Mouse (Mus musculus) R1 (cell line): ENCODE measurements around the gene Ift88.

ENCODE experiments used
- DNase-seq: peaks from one replicate; pipeline ENCODE4 v3.0.0-alpha.2; 2018; ENCODE audit warnings: low read depth, low spot score

The Ift88 gene

DNA sequence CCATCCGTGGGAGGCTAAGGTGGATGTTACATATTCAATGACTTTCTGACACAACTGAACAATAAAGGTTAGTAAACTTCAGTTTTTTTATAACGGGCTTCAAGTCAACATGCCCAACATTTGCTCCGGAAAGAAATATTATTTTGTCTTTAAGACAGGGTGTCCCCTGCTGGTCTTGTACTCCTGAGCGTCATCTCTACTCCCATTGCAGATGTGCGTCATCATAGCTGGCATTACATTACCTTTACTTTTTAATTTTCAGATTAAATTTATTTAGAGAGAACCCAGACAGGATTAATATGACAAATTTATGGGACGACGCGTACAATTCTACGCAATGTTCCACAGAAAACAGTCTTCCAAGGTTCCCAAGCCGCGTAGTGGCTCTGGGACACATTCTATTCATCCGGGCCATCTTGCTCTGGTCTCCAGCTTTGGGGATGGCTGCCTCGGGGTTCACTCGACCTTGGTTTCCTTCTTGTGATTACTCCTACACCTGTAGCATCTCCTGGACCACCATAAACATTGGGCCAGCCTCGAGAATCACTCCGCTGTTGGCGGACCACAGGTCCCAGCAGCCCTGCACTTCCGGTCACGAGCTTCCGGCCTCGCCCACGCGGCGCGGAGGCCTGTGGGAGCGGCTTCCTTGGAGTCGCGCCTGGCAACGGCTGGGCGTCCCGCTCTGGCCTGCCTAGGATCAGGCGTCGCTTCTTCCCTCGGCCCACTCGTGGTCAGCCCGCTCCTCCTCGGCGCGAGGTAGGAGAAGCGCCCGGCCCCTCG is at the start of gene Ift88:
Gene Ift88, plus strand, starts transcription at position 631 of the 780 bp plus-strand sequence.
- peak; percentile 84 for DNase-seq

DNA sequence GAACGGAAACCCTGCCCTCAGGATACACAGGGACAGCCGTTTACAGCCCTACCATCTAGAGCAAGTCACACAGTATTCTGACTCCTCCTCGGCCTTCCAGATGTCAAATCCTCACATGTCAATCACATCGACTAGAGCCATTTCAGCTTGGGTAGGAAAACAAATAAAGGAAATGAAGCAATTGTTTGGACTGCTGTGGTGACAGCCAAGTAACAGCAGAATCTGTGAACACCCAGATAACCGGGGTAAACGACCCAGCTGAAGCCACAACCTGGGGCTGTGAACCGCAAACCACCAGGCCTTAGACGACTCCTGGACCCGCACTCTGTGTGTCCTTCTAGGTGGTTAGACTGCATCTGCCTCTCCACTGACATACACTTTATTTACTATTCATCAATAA is 48.7 kb upstream of the Ift88 start:
- DNase-seq: no peak

DNA sequence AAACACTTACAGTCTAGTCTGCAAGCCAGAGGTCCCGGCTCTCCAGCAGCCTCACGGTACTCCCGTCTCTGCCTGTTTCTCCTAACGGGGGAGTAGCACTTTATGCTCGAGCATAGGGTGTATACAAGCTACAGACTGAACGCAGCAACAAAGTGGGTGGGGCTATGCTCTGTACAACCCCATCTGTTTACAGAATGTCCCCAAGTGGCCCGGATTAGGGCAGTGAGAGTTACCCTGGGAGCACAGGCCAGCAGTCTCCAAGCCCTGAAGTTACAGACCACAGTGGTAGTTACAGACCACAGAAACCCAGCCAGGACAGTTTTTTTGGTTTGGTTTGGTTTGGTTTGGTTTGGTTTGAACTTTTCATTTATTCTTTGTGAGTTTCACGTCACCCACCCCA is 47.8 kb upstream of the Ift88 start:
- no peak for DNase-seq

DNA sequence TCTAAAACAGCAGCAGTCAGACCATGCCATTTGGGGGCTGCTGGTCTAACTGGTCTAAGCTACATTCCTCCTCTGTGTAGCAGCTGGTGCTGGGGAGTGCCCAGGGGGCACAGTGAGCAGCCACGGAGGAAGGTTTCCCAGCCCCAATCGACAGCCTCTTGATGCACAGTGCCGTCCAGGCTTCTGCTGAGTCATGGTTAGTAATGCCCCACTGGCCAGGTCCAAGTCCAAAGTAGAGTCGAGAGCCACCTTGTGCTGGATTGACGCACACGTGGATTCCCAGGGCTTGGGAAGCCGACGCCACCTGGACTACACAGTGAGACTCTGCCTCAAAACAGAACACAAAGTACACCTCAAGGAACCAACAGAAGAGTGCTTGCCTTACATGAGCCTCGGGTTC is 46.9 kb upstream of the Ift88 start:
- DNase-seq: no peak

DNA sequence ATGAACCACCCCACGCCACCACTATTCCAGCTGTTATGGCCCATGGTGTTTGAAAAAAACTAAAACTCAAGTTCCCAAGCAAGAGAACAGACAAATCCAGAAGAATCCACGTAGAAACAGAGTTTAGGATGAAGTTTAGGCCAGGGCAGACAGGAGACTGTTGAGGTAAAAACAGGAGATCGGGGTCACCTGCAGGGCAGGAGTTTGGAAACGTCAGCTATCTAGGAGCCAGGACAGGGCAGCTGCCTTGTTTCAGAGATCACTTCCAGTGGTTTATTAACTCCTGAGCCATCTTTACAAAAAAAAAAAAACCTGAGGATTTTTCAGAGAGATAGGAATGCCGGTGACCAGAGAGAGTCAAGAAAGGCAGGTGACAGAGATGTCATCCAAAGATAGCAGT is 46.3 kb upstream of the Ift88 start:
- DNase-seq: no peak

DNA sequence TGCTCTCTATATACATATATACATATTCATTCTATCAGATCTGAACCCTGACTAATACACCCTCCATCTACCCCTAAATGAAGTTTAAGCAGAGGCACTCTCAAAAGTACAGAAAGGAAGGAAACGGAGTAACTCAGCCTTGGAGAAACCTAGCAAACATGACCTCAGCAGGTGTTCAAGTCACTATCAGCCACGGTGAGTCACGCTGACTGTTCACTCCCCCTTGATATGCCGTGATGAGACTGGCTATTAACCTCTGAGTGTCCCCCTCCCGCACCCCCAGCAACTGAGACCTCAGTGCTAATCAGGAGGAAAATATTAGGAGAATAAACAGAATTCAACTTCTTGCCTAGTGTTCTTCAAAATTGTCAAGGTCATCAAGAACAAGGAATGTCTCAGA is 38.2 kb upstream of the Ift88 start:
- no peak for DNase-seq

DNA sequence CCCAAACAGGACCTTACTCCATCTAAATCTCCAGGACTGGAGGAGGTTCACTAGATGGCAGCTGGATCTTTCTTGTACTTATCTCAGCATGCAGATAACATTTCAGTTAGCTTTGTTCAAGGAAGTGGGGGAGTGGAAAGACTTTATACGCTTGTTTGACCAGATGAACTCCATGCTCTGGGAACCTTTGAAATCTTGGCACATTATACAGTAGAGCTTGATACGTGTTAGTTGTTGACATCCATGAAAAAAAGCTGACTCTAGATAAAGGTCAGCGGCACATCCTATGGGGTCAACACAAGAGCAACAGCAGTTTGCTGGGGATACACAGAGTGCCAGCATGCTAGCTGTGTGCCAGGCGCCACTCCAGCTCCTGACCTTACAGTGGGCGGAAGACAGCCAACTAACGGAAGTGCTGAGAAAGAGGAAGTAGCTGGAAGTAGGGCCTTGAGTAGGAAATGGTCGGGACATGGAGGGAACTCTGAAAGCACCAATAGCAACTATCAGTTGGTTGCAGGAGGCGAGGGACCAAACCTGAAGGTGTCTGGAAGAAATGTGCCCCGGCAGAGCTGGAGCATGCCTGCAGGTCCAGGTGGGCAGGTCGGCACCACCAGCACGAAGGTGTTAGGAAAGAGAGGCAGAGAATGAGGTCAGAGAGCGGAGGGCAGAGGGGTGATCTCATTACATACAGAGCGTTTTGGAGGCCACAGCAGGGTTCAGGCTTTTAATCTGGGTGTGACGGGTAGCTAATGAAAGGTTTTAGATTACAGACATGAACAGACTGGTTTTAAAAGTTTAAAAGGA is 36.9 kb upstream of the Ift88 start:
- no peak for DNase-seq

DNA sequence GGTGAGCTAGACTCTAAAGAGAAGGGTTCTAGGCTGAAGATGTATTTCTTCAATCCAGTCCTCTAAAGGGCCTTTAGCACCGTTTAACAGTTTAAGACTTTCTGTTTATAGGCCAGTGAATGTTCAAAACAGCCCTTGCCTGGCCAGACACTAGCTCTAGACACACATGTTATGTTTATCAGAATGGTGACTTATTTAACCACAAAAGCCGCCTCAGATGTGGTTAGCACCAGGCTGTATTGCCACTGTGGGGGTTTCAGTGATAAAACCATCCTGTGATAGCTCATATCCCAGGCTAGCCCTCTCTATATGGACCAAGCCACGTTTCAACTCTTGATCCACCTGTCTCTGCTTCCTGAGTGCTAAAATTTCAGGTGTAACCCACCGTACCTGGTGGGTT is 32.2 kb upstream of the Ift88 start:
- DNase-seq: no peak

DNA sequence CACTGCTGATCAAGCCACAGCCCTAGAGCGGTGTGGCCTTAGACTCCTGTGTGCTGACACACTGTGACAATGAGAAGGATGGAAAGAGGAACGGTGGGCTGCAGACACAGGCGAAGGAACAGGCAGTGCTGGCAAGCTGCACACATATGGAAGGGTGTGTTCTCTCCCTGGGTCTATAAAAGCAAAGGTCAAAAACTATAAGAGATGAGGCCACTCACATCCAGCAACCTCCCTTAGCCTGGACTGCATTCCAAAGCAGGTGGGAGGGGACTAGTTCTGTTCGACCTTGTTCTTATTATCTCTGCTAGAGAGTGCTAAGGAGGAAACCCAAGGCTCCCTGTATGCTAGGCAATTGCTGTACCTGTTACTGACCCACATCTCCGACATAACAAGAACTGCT is 31.6 kb upstream of the Ift88 start:
- DNase-seq: no peak

DNA sequence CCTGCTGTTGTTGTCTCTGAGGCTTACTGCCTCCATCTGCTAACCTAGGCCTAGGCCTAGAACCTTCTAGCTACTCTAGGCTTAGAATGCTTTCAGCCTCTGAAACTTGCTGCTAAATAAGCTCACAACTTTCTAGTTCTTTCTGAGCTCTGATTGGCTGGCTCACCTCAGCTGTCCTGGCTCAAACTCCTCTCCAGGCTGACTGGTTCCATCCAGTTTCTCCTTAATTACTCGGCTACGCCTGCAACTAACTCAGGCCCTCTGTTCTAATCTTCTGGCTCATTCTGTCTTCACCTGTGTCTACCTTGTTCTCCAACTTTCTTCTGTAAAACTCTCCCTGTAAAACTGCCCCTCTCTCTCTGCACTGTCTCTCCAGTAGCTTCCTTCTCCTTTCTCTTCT is 28.4 kb upstream of the Ift88 start:
- no peak for DNase-seq

DNA sequence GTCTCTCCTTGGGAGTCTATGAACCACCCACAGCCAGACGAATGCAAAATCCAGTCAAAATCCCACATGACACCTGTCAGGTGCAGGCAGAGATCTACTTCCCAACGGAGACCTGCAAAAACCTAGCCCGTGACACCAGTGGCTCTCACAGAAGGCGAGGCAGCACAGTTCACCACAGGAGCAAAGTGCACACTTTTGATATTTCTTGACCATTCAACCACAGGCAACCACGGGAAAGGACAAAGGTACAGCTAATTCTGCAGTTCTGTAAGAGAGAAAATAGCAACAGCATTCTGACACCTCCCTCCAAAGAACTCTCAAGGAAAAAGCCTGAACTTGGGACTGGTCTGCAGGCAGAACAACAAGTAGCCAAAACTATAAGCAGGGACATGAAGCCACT is 26.6 kb upstream of the Ift88 start:
- no peak for DNase-seq

DNA sequence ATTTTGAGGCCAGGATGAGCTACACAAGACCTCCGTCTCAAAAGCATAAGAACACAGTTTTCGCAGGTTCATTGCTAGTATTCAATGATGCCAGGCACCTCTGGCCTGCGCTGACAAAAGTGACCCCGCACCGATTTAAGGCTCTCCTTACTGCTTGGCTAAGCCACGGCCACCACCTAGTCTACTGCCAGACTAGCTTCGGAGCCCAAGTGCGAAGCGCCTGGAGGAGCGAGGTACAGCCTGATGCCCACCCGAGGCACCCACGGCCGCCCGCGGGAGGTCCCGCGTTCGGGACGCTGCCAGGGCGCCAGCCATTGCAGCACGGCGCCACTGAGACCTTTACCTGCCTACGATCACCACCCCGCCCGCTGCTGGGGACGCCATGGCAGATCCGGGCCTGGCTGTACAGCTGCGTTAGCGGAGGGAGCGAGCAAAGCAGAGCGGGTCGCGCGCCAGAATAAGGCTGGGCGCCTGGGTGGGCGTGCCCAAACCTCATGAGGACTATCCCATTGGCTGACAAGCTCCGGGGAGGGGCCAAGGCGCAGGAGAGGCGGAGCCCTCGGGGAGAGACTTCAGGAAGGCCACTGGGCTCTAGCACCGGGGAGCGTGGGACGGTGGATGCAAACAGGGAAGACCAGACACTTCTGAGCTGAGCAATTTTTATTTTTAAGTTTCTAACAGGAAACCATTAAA is 25.7 kb upstream of the Ift88 start, which contains the start of gene Cryl1:
Gene Cryl1, minus strand, starts transcription at position 465 of the 693 bp plus-strand sequence.
- peak; percentile 97 for DNase-seq

DNA sequence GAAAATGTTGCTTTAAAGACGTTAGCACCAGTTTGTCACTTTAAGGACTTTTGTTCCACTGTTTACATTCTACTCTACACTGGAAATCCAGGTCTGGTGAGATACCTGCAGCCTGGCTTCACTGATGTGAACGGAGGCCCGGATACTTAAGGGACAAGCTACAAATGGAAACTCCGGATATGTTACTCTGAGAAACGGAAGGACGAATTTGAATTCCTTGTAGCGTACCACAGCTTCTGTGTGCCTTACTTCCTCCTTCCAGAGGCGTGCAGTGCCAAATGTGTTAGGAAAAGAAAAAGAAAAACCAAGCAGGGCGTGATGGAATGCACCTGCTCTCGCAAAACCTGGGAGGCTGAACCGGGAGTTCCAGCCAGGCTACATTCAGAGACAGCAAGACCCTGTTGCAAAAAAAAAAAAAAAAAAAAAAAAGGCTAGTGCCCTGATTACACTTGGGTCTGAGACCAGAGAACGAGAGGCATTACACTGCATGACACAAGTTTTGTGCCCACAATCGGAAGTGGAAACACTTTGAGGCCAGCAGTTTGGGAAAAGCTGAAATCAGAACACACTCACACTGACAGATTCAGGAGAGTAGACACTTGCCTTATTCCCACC is 24.9 kb upstream of the Ift88 start:
- DNase-seq: peak; percentile 63

DNA sequence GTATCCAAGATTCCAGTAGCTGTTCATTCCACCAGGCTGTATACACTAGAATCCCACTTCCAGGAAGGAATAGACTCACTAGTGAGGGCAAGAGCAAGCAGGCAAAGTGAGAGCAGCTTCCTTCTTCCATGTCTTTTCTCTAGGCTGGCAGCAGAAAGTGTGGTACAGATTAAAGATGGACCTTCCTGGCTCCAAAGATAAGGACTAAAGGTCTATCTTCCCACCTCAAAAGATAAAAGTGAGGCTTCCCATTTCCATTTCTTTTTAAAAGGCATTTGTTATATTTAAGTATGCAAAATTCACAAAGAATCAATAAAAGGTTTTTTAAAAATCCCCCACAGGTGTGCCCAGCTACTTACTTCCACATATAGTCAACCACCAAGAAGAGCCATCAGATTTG is 21.0 kb upstream of the Ift88 start:
- DNase-seq: no peak

DNA sequence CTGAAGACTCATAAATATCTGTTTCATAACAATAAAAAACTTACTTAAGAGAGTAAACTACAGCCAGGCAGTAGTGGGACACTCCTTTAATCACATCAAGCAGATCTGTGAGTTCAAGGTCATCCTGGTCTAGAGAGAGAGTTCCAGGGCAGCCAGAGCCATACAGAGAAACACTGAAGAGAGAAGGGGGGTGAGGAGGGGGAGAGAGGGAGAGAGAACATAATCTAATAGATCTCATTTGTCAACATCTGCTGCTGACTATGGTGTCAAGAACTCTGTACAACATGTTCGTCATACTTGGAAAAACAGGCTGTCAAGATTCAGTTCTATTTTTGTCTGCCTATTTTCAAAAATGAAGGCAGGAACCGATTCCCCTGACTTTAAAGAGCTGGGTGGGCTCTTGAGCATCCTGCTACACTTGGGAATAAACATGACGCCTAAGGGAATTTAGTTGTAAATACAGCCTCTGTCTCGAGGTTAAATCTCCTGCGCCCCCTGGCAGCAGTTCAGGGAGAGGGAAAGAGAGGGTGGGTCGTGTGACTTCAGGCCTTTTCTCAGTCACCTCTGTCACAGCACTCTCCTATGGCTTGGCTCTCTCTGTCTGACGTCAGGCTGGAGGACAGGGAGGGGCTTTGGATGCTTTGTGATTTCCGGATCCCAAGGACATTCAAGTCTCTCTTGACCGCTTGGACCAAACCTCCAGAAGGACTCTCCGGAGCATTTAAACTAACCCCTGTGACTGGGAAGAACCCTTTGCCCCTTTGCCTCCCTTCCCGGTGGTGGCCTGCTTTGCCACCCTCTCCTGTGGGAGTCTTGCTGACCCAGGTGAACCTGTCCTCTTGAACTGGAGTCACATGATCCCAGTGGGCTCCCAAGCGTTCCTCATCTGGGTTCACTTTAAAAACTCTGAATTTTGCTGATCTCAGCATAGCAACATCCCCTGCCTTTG is 16.5 kb upstream of the Ift88 start:
- DNase-seq: peak; percentile 89

DNA sequence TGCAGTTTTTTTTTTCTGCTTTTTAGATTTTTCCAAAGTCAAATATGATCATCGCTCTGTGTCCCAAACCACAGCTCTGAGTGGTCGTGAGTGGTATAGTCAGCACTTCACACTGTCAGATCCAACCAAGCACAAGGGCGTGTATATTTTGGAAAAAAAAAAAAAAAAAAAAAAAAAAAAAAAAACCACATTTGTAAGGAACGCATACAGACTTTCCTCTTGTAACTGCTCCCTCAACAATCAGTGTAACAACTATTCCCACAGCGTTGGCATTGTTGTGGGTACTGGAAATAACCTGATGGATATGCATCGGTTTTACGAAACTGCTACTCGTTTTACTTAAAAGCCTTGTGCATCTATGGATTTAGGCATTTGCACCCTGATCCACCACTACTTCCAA is 15.8 kb upstream of the Ift88 start:
- DNase-seq: no peak

DNA sequence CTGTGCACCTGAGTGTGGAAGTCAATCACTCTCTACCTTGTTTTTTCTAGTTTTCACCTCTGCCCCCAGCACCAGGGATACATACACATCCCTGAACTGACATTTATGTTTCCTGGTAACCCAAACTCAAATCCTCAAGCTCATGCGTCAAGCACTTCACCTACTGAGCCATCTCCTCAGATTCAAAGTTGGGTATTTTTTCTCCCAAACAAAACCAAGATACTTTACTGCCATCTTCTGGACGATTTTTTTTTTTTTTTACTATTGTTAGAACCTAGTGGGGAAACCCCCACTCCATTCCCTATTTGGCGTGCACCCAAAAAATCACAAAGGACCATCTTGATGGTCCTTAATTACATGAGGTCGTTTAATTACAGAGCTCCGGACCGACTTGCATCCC is 14.8 kb upstream of the Ift88 start:
- DNase-seq: peak; percentile 31

DNA sequence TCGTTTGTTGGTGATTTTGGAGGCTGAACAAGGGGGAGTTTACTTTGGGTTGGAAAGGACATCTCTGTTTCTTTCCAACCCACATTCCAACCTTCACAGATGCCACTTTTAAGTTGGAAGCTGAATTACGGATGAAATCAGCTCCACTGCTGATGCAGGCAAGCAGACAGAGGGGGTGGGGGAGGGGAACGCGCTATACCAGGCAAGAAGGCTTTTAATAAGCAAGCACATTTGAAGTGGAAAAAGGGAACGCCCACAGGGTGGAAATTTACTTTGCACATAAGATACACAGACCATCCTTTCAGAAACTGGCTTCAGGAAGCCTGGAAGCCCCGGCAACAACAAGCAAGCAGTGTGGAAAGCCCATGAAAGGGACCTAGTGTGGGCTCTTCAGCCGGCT is 11.7 kb upstream of the Ift88 start:
- DNase-seq: no peak

DNA sequence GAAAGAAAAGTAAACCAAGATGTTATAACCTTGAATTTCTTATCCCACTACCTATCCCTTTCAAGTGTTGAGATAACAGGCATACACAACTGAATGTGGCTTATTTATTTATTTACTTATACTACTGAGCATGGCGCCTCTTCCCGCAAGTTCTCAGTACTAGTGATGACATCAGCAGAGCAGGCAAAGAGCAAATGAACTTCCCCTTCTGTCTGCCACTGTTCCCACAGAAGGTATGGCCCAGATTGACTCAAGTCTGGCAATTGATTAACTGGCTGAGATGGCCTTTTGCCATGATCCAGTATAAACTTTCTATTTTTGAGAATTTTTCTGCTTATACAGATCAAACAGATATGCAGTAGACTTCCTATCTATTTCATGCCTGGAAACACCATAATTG is 6.7 kb upstream of the Ift88 start:
- no peak for DNase-seq

DNA sequence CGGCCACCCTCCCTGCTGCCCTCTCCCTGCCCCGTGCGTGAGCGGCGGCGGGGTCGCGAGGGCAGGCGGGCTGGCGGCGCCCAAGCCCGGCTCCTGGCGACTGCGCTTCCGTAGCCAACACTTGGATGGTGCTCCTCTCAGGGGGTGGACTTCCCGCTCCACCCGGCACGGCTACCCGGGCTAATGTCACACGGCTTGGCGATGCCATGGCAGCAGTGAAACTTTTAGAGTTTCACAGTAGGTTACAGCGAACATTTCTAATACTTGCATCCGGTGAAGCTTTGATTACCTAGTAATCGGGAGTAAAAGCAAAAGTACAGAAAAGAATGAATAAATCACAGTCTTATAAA is 325 bp downstream of the Ift88 start:
- DNase-seq: peak; percentile 57

DNA sequence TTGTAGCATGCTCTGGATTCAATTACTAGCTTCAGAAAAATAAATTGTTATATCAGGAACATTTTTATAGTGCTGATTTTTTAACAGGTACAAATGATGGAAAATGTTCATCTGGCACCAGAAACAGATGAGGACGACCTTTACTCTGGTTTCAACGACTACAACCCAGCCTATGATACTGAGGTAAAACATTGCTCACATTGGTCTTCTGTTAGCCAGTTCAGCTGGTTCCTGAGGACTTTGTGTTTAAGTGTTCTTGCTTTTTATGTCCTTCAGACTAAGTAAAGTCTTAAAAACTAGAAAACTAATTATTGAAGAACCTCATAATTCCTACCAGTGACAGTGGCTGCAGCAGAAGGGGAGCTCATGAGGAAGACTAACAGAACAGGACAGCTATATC is 6.6 kb downstream of the Ift88 start:
- DNase-seq: no peak
